Mouse (Mus musculus): ENCODE measurements around the gene Sema6d.

The Sema6d gene

GRCm38 (mm10) chr2:124089813-124090230 is at the start of gene Sema6d:
TSS of gene Sema6d (plus strand) at chr2:124089969.
- peak; percentile 2 for DNase-seq (ENCODE audit: extremely low read depth, insufficient read length, low spot score)

- no peak for DNase-seq (ENCODE audit: extremely low read depth, insufficient read length, low spot score)
These were observed 29.9 kb upstream of the Sema6d start for GRCm38 (mm10) chr2:124059910-124060309.

- DNase-seq (ENCODE audit: extremely low read depth, insufficient read length, low spot score): no peak
These were observed 21.4 kb upstream of the Sema6d start for GRCm38 (mm10) chr2:124068380-124068779.

- DNase-seq (ENCODE audit: extremely low read depth, insufficient read length, low spot score): no peak
These were observed 19.1 kb upstream of the Sema6d start for GRCm38 (mm10) chr2:124070664-124071063.

GRCm38 (mm10) chr2:124071380-124071779 is 18.4 kb upstream of the Sema6d start:
- no peak for DNase-seq (ENCODE audit: extremely low read depth, insufficient read length, low spot score)

GRCm38 (mm10) chr2:124090231-124091141 is 717 bp downstream of the Sema6d start:
- peak; percentile 7 for DNase-seq (ENCODE audit: extremely low read depth, insufficient read length, low spot score)

- DNase-seq (ENCODE audit: extremely low read depth, insufficient read length, low spot score): no peak
These were observed 9.9 kb downstream of the Sema6d start for GRCm38 (mm10) chr2:124099697-124100096.

- no peak for DNase-seq (ENCODE audit: extremely low read depth, insufficient read length, low spot score)
These were observed 10.9 kb downstream of the Sema6d start for GRCm38 (mm10) chr2:124100486-124101200.

GRCm38 (mm10) chr2:124101201-124101517 is 11.4 kb downstream of the Sema6d start:
- DNase-seq (ENCODE audit: extremely low read depth, insufficient read length, low spot score): no peak

GRCm38 (mm10) chr2:124101580-124101979 is 11.8 kb downstream of the Sema6d start:
- no peak for DNase-seq (ENCODE audit: extremely low read depth, insufficient read length, low spot score)

GRCm38 (mm10) chr2:124103277-124103676 is 13.5 kb downstream of the Sema6d start:
- no peak for DNase-seq (ENCODE audit: extremely low read depth, insufficient read length, low spot score)

GRCm38 (mm10) chr2:124118469-124119243 is 28.9 kb downstream of the Sema6d start:
- no peak for DNase-seq (ENCODE audit: extremely low read depth, insufficient read length, low spot score)

GRCm38 (mm10) chr2:124120355-124120754 is 30.6 kb downstream of the Sema6d start:
- peak; percentile 9 for DNase-seq (ENCODE audit: extremely low read depth, insufficient read length, low spot score)

- DNase-seq (ENCODE audit: extremely low read depth, insufficient read length, low spot score): peak; percentile 28
These were observed 31.8 kb downstream of the Sema6d start for GRCm38 (mm10) chr2:124121539-124121938.

- DNase-seq (ENCODE audit: extremely low read depth, insufficient read length, low spot score): no peak
These were observed 35.7 kb downstream of the Sema6d start for GRCm38 (mm10) chr2:124125504-124125903.

- no peak for DNase-seq (ENCODE audit: extremely low read depth, insufficient read length, low spot score)
These were observed 37.1 kb downstream of the Sema6d start for GRCm38 (mm10) chr2:124126853-124127252.

GRCm38 (mm10) chr2:124130876-124131275 is 41.1 kb downstream of the Sema6d start:
- peak; percentile 7 for DNase-seq (ENCODE audit: extremely low read depth, insufficient read length, low spot score)

- DNase-seq (ENCODE audit: extremely low read depth, insufficient read length, low spot score): no peak
These were observed 51.8 kb downstream of the Sema6d start for GRCm38 (mm10) chr2:124141510-124142044.

GRCm38 (mm10) chr2:124145528-124145927 is 55.8 kb downstream of the Sema6d start:
- DNase-seq (ENCODE audit: extremely low read depth, insufficient read length, low spot score): no peak

- DNase-seq (ENCODE audit: extremely low read depth, insufficient read length, low spot score): no peak
These were observed 68.4 kb downstream of the Sema6d start for GRCm38 (mm10) chr2:124158158-124158557.

All from 3134 (cell line).